Mouse (Mus musculus) adrenal gland, adult 8-10 months (tissue): ENCODE measurements around the gene Fgfr2. TPM values are rescaled to one million over a fixed set of nuclear protein-coding genes. Genes with fewer than 3 reads are reported as not detected.

ENCODE experiments used
- DNase-seq: peaks from one replicate; pipeline ENCODE4 v3.0.0; 2022
- total RNA-seq, 4 experiments: library from RNA; stranded (reverse); gene quantifications; 2 replicates each; pipeline ENCODE4 v1.2.4; 2022

Gene Fgfr2
- total RNA-seq: 100 to 1,000 TPM; 193 to 471 (median 262) TPM

DNA sequence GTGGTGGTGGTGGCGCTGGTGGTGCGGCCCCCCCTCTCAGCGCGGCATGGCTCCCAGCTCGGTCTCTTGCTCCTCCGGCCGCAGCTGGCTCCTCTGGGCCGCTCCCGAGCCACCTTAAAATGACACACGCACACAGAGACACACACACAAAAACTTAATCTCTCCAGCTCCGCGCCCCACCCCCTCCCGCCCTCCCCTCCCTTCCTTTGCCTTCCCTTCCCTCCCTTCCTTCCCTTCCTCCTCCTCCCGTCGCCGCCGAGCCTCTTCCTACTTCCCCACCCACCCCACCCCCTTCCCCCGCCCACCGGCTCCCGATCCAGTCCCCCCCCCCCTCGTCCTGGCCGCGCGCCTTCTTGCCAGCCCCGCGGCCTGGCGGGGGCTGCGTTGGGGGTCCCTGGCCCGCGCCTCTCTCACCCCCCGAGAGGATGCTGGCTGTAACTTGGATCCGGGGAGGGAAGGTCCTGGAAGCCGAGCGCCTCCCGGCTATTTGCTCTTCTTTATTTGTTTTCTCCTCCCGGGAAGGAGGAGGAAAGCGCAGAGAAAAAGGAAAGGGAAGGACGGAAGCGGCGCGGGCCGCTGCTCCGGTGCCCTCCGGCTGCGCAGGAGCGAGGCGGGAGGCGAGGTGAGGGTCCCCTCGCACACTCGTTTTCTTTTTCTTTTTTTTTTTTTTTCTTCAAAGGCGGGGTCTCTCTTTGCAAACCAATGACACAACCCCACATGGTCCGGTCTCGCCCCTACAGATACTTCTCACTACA lies at the start of gene Fgfr2:
TSS of gene Fgfr2 (minus strand) at position 107 of the 755 bp plus-strand sequence.
- DNase-seq: peak; percentile 63

DNA sequence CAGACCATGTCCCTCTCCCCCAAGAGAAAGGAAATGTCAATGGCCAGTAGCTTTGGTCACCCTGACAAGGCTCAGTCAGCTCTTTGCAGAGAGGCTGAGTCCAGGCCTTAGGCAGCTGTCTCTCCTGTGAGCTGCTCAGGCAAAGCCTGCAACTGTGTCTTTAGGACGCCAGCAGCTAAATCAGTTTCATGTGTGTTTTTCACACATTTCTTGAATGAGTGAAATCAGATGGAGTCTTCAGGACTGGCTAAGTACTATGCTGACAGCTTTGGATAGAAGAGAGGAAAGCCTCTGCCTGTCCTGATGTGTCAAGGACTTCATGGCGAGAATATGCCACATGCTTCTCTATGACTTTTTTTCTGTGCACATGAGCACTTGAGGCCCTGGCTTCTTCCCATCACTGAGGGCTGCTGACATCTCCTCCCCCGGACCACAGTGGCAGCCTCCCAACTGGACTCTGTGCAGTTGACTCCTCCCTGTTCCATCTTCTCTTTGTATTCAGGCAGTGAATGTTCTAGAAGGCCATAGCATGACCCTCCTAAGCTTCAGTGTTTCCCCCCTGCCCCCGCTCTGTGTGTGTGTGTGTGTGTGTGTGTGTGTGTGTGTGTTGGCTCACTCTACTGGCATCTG lies 48.4 kb upstream of the Fgfr2 start:
- no peak for DNase-seq

DNA sequence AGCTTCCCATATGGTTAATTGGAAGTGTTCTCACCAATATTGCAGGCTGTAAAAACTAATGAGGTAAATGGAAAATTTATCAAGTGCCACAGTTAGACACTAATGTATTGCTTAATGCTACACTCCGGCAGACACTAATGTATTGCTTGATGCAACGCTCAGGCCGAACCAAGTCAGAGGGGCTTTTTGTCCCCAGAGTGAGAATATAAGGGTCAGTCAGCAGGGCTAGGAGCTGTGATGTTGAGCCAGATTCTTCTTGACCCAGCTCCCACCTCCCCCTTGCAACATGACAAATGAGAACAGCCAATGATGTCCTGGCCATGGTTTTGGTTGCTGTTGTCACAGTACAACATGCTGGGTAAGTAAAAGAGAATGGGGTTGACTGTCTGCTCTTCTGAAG lies 45.8 kb upstream of the Fgfr2 start:
- DNase-seq: no peak

DNA sequence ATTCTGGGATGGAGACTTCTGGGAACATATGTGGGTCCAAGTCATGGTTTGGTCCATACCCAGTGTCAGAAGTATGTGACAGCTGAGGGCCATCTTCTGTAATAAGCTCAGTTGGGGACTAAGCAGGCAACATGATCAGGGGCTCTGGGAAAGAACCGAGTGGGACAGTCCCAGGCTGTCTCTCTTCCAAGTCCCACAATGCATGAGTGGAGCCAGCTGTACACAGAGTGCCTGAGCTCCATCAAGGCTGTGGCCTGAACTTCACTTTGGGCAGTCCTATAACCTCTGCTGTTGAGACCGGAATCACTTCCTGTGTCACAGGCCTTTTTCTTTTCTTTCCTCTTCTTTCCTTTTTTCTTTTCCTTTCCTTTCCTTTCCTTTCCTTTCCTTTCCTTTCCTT lies 44.8 kb upstream of the Fgfr2 start:
- DNase-seq: no peak

DNA sequence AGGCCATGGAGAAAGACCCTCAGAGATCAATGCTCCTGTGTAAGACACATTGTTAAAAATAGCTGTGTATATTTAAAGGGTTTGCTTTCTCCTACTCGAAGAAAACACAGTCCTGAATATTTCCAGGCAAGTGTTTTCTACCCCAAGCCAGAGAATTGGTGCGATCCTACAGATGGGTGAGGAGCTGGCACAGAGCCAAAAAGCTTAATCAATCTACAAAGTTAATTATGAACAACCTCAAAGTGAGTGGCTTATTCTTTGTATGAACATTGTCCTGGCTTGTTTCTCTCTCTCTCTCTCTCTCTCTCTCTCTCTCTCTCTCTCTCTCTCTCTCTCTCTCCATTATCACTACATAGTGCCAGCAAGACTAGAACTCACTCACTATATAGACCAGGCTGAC lies 41.6 kb upstream of the Fgfr2 start:
- no peak for DNase-seq

DNA sequence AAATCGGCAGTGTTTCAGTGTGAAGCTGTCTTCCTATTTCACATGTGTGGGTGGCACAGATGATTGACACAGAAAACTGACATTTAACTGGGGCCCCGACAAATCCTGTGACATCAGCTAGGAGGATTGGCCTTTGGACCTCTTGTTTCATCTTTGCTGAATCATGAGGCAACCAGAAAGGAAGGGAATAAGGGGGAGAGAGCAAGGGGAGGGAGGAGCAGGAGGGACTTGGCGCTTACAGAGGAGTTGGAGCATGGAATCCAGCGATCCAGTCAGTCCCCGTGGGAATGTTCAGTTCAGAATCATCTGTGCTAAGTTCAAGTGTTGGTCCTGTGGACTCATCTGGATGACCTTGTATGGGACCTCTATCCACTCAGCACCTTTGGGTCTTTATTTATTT lies 39.9 kb upstream of the Fgfr2 start:
- no peak for DNase-seq

DNA sequence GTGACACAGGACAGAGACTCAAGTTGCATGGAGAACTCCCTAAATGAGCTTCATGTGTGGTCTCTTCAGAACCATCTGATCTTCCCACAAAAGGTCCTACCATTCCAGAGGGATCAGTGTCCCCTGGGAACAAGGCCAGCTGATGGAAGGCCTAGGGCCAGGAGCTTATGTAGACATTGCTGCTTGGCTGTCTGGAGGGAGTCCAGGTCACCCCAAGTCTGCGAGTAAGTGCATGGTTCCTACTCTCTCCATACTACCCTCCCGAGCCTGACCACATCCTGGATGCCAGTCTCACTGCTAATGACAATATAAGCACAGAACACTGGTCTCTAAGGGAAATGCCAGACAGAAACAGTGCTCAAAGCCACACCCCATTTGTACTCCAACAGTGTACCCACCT lies 39.0 kb upstream of the Fgfr2 start:
- DNase-seq: no peak

DNA sequence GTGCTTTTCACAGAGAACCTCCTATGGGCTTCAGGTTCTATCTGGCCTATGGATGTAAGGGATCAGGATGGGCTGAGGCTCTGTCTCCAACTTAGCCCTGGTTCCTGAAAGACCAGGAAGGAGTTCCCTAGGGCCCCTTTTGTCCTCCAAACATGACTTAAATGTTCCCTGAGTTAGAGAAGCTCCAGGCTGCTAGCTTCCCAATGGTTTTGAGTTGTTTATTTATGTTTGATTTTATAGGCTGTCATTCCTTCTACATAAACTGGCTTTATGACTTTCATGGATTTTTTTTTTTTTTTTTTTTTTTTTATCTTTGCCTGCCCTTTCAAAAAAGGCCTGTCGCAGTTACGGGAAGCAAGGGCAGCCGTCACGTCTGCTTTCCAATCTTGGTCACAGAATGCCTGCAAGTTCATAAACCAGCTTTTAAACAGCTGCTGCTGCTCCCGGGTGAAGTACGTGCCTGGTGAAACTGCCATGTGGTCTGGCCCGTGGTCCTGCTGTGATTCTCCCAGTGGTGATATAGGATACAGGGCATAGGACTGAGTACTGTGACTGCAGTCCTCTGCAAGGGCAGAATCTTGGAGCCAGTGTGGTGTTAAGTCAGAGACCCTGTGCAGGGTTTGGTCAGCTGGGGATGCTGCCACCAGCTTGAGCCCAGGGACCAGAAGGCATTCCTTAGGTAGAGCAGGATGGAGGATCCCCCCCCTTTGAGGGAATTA lies 38.4 kb upstream of the Fgfr2 start:
- DNase-seq: no peak

DNA sequence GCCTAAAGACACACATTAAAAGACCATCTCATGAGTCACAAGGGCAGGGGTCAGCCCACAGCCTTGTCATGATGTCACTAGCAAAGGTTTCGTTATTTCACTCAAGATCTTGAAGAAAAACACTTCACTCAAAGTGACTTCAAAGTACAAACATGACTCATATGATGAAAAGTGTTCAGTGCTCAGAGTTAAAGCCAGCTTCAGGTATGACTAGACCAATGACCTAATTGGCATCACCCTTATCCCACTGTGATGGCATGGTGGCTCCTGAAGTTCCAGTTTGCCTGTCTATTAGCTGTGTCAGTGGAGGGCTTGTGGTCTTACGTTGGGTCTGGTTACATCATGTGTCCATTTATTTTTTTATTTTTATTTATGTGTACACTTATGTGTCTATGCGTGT lies 36.4 kb upstream of the Fgfr2 start:
- no peak for DNase-seq

DNA sequence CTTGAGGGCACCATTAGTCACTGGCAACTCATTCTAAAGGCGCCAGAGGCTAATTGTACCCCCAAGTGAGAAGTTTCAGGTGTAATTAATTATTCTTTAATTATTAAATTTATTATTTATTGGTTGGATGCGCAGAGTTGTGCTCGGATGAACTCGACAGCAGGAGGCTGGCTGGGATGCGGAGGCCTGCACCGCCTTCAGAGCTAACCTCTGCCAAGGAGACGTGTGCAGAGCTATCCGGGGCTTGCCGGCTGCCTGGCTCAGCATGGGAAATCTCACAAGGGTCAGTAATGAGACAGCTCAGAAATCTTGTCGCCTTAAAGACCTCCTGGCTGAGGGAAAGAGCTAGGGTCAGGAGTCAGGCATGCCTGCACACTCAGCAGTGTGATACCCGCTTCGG lies 32.5 kb upstream of the Fgfr2 start:
- DNase-seq: no peak

DNA sequence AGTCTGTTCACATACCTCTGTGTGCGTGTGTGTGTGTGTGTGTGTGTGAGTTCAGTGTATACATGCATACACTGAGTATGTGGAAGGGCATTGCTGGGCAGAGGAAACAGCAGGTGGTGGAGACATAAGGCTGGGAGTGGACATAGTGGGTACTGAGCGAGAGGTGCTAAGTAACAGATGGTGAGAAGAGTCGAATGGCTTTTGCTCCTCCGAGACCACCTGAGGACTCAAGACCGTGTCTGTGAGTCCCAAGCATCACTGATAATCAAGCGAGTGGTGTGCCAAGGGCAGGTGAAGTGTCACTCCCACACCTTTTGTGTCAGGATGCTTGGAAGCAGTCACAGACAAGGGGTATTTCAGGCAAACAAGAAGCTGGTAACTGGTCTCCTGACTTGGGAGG lies 31.7 kb upstream of the Fgfr2 start:
- DNase-seq: no peak

DNA sequence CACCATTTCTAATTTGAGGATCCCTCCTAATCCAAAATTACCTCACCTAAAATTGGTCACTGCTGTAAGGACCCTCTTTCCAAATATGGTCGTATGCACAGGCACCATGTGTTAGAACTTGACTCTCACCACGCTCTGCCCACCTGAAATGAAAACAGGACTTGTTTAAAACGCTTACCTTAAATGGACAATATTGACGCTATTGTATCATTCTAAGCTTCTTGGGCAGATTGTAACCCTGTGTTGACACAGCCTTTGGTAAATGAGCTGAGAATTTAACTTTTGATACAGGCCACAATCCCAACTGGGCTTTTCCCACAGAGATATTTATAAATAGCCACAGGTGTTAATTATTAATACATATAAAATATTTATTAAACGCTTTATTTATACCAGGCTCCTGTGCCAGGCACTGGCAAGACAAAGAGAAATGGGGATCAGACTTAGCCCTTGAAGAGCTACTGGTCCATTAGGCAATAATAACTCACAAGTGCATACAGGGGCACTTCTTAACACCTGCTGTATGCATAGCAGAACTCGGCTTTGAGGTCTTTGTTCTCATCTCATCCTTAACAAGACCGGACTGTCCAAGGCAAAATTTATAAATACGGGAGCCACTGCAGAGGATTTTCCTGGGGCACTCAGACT lies 16.7 kb upstream of the Fgfr2 start:
- no peak for DNase-seq

DNA sequence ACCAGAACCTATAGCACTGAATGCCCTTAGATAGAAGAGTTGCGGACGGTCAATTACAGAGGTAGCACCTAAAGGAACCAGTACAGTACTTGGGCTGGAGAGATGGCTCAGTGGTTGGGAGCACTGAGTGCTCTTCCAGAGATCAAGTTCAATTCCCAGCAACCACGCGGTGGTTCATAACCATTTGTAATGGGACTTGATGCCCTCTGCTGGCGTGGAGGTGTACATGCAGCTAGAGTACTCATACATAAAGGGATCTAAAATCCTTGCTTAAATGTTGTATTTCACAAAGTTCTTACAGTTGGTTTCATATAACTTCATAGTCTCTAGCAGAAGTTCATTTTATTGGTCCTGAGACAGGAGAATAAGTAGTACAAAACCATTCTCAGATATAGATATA lies 10.4 kb upstream of the Fgfr2 start:
- DNase-seq: no peak

DNA sequence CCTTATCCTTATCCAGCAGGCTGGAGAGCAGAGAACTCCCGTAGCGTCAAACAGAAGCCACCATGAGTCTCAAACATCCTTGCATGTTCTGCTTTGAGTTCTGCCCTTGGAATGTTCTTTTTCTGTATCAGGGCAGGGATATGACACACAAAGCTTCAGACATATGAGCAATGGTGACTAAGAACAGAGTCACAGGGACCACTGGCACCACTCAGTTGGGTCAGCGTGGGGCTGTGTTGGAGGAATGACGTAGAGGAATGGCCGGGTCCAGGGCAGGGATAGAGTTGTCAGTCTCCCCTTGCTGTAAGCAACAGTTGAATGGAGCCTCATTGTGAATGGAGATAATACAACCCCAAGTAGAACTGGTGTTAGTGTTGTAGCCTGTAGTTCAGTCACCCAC lies 9.6 kb upstream of the Fgfr2 start:
- DNase-seq: no peak

DNA sequence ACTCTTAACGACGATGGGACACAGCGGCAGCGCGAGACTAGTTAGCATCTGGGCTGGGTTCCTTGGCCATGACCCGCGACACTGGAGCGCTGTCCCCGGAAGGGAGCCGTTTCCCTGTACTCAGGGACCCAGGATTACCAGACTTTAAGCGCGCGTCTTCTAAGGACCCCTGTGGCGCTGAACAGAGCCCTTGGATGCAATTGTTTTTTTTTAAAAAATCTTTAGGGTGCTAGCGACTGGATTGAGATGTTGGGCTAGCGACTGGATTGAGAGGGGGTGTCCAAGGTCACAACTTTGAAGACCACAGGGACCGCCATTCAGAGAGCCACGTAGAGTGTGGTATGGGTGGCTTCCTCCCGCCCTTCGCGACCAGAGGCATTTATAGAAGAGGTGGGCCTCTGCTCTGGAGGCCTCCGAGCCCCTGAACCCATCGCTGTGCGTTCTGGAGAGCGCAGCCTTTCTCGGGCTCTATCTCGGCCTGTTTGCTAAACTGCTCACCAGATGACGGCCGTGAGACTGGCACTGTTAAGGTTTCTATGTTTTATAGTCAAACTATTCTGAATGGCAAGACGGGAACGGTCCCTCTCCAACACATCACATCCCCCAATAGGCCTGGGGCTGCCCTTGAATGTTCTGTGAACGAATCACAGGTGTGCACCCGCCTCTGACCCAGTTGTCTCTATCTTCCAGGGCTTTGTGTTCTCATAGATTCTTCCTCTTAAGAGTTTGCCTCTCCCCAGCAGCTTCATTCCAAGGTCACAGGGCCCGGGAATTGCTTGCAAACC lies 1.7 kb upstream of the Fgfr2 start:
- DNase-seq: no peak

DNA sequence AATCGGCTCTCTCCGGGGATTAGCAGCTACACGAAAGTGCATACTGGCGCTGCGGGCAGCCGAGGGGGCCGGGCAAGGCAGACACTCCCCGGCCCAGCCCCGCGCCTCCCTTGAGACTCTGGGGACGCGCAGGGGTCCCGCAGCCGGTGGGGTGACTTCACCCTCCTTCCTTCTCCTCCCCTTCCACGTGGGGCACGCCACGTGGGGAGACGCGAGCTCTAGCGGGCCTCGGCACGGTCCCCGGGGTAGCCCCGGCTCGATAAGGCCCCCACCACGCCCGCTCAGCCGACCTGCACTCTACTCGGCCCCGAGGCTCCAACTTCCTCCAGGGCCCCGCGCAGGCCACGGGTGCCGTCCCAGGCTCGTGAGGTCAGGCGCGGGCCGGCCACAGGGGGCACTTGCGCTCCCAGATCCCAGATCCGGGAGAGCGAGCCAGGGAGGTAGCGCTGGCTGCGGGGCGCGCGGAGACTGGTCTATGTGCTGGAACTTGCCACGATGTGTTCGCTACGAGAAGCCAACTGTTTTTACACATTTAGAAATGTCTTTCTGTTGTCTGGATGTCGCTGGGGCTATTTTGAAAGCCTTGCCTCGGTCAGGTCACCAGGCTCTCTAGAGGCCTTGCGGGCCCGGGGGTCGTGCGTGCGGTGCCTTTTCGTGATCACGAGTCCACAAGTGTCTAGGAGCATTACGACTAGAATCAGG lies 1.0 kb upstream of the Fgfr2 start, which contains the start of gene Ctbp2:
TSS of gene Ctbp2 (minus strand) at position 356 of the 702 bp plus-strand sequence.
- peak; percentile 82 for DNase-seq

DNA sequence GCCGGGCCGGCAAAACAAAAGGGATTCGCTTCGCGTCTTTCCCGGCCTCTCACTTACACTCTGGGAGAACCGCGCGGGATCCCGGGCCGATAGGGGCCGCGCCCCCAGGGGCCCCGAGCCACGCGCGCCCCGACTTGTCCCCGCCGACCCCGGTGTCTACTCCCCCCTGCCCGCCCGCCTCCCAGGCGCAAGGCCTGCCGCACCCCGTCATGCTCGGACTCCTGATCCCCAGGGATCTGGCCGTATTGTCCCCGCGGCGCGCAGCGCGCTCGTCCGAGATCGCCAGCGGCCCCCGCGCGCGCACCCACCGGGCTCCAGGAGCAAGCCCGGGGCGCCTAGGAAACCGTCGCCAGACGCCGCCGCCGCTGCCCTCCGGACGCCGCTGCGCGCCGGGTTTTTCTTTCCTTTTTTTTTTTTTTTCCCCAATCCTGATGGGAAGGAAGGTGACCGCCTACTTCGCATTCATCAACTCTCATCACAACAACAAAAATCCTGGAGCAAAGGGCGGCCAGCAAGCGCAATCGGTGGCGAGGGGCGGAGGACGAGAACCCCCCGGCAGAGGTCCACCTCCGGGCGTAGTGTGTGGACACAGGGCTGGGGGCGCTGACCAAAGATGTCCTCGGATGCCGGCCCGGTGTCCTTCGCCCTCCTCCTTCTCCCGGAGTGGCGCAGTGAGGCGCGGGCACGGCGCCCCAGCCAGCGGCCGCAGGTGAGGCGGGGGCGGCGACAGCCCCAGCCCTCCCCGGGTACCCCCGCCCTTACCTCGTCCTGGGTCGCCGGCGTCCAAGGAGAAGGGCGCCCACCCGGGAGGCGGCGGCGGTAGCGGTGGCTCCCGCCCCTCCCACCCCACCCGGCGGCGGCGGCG lies 539 bp downstream of the Fgfr2 start:
- DNase-seq: peak; percentile 47

DNA sequence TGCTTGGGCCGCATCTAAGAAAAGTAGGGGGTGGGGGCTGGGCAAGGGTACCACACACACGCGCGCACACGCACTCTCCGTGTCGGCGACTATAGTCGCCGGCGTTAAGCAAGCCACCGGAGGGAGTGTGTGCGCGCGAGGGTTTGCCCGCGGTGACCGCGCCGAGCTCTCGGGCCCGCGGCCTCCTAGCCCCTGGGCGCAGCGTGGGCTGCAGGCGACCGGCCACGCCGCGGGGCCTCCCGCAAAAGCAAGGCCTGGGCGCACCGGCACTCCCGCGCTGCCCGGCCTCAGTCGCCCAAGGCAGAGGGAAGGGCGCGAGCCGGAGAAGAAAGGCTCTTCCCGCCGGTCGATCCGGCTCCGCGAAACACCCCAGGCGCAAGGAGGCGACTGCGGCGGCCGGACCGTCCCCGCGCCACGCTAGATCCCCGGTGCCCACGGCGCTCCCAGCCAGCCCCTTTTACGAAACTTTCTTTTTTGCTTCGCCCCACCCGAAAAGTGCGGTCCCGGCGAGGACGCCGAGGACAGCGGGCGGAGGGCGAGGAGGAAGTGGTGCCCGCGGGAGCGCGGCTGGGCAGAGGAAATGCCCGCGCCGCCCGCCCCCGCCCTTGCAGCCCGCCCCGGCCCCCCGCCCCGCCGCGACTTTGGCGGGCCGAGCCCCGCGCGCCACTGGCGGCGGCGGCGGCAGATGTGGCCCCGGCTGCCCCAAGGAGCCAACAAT lies 1.3 kb downstream of the Fgfr2 start:
- DNase-seq: peak; percentile 25

DNA sequence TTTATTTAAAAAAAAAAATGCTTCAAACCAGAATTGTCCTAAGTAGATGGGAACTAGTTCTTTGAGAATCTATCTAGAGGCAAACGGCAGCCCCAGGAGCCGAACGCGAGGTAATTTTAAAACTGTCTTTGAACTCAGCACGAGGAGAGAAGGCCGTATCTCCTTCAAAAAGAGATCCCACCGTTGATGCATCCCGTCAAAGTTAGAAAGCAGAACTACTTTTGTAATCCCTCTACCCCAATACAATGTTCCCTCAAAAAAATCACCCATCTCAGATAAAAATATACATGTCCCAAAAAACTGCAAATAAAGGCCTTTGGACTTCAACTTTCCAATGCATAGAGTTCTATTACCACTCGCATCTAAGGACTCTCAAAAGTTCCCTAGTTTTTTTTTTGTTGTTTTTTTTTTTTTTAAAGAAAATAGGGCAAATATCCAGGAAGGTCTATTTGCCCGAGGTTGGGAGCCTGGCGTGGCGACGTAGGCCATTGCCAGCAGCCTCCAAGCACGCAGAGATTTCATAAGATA lies 2.0 kb downstream of the Fgfr2 start:
- no peak for DNase-seq
